Mouse (Mus musculus): ENCODE results near the gene Man1c1.
A peak's percentile ranks its signal among the peaks of the same experiment; 100 is the strongest.

Man1c1 gene

GRCm38 (mm10) chr4:134700911-134701310 lies 3.2 kb downstream of the Man1c1 start:
- TF ChIP-seq GATA4 (IDR thresholded peaks at IDR 0.05; ENCODE audit: insufficient replicate concordance, low read length) = no peak

GRCm38 (mm10) chr4:134693202-134693940 lies 10.7 kb downstream of the Man1c1 start:
- no peak for TF ChIP-seq GATA4 (IDR thresholded peaks at IDR 0.05; ENCODE audit: insufficient replicate concordance, low read length)

- no peak for TF ChIP-seq GATA4 (IDR thresholded peaks at IDR 0.05; ENCODE audit: insufficient replicate concordance, low read length)
These were observed 11.7 kb downstream of the Man1c1 start for GRCm38 (mm10) chr4:134692388-134692787.

- TF ChIP-seq GATA4 (IDR thresholded peaks at IDR 0.05; ENCODE audit: insufficient replicate concordance, low read length) = no peak
These were observed 17.9 kb downstream of the Man1c1 start for GRCm38 (mm10) chr4:134686022-134686661.

GRCm38 (mm10) chr4:134684637-134685338 lies 19.3 kb downstream of the Man1c1 start:
- no peak for TF ChIP-seq GATA4 (IDR thresholded peaks at IDR 0.05; ENCODE audit: insufficient replicate concordance, low read length)

- TF ChIP-seq GATA4 (IDR thresholded peaks at IDR 0.05; ENCODE audit: insufficient replicate concordance, low read length) = no peak
These were observed 20.2 kb downstream of the Man1c1 start for GRCm38 (mm10) chr4:134683892-134684291.

GRCm38 (mm10) chr4:134683008-134683407 lies 21.1 kb downstream of the Man1c1 start:
- TF ChIP-seq GATA4 (IDR thresholded peaks at IDR 0.05; ENCODE audit: insufficient replicate concordance, low read length) = no peak

GRCm38 (mm10) chr4:134682423-134682822 lies 21.7 kb downstream of the Man1c1 start:
- no peak for TF ChIP-seq GATA4 (IDR thresholded peaks at IDR 0.05; ENCODE audit: insufficient replicate concordance, low read length)

- TF ChIP-seq GATA4 (IDR thresholded peaks at IDR 0.05; ENCODE audit: insufficient replicate concordance, low read length) = no peak
These were observed 22.3 kb downstream of the Man1c1 start for GRCm38 (mm10) chr4:134681819-134682218.

- no peak for TF ChIP-seq GATA4 (IDR thresholded peaks at IDR 0.05; ENCODE audit: insufficient replicate concordance, low read length)
These were observed 26.3 kb downstream of the Man1c1 start for GRCm38 (mm10) chr4:134677556-134678508.

GRCm38 (mm10) chr4:134675800-134676199 lies 28.3 kb downstream of the Man1c1 start:
- peak; percentile 79; the same call in 1 of the 2 replicates for TF ChIP-seq GATA4 (IDR thresholded peaks at IDR 0.05; ENCODE audit: insufficient replicate concordance, low read length)

- no peak for TF ChIP-seq GATA4 (IDR thresholded peaks at IDR 0.05; ENCODE audit: insufficient replicate concordance, low read length)
These were observed 29.1 kb downstream of the Man1c1 start for GRCm38 (mm10) chr4:134674970-134675369.

- TF ChIP-seq GATA4 (IDR thresholded peaks at IDR 0.05; ENCODE audit: insufficient replicate concordance, low read length) = no peak
These were observed 30.1 kb downstream of the Man1c1 start for GRCm38 (mm10) chr4:134673882-134674463.

- no peak for TF ChIP-seq GATA4 (IDR thresholded peaks at IDR 0.05; ENCODE audit: insufficient replicate concordance, low read length)
These were observed 30.9 kb downstream of the Man1c1 start for GRCm38 (mm10) chr4:134673151-134673550.

Measured in liver, adult (tissue).